Mouse (Mus musculus): ENCODE results near the gene Syt7. TPM values are rescaled to one million over a fixed set of nuclear protein-coding genes. Genes with fewer than 3 reads are reported as not detected.
A peak's percentile ranks its signal among the peaks of the same experiment; 100 is the strongest.

Gene Syt7
- polyA plus RNA-seq, 1 experiment, result 10.5 TPM

DNA sequence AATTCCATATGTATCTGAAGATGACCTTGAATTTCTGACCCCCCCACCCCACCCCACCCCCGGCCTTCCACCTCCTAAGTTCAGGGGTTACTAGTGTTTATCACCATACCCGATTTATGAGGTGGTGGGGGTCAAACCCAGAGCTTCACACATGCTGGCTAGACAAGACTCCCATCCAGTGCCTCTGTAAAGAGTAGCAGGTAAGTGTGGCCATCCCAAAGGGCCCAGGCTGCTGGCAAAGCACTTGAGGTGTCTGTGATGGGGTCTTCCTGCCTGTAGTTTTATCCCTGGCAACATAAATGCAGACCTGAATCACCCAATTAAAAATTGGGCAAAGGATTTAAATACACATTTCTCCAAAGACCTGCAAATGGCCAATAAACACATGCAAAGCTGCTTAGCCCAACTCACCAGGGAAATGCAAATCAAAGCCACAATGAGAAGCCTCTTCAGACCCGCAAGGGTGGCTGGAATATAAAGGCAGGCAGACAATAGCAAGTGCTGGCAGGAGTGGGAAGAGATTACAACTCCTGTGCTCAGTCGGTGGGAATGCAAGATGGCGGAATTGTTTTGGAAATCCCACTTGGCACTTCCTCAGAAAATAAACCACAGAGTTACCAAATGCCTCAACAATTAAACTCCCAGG is 41.1 kb upstream of the Syt7 start:
- TF ChIP-seq POLR2A (IDR thresholded peaks at IDR 0.05; ENCODE audit: low read depth, low read length), result no peak
- TF ChIP-seq CTCF (IDR thresholded peaks at IDR 0.05; ENCODE audit: extremely low read depth, insufficient read length, insufficient replicate concordance, low read depth, low read length), result no peak
- WGBS, result 61% methylated on average over 5 of the region's 5 CpGs

DNA sequence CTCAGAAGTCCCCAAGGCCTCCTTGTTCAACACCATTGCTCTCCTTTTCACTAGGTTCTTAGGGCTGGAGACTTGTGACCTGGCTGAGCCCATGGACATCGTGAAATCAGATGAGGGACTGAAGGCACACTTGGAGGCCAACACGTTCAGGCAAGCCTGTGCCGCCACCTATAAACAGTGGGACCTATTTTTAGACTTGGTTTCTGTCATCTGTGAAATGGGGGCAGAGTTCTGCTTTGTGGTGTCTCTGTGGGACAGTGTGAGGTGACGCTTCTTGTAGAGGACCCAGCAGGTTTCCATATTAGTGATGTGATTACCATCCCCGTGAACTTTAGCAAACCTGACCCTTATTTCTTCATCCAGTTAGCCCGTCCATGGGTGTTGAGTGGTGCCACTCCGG is 36.7 kb upstream of the Syt7 start:
- no peaks in the 10 kb centered on the region for H3K36me3 ChIP-seq (ENCODE audit: control insufficient read depth, insufficient read depth, low read length)
- WGBS, result 79% methylated on average over 7 of the region's 7 CpGs
- no peak for TF ChIP-seq POLR2A (IDR thresholded peaks at IDR 0.05; ENCODE audit: low read depth, low read length)
- TF ChIP-seq CTCF (IDR thresholded peaks at IDR 0.05; ENCODE audit: extremely low read depth, insufficient read length, insufficient replicate concordance, low read depth, low read length), result no peak
- no peak overlapping the region for H3K27ac ChIP-seq (ENCODE audit: insufficient read depth, low read depth, low read length)
- no peaks in the 10 kb centered on the region for H3K27me3 ChIP-seq (ENCODE audit: control insufficient read depth, insufficient read depth, low read length)
- no peaks in the 10 kb centered on the region for H3K4me1 ChIP-seq (ENCODE audit: control insufficient read depth, insufficient read depth, insufficient read length, low read length)
- H3K4me3 ChIP-seq (ENCODE audit: low read depth, low read length), result no peak overlapping the region

More for the DNA sequence above, 41.1 kb upstream of the Syt7 start:
- no peak overlapping the region for H3K4me3 ChIP-seq (ENCODE audit: low read depth, low read length)
- H3K27me3 ChIP-seq (ENCODE audit: control insufficient read depth, insufficient read depth, low read length), result no peaks in the 10 kb centered on the region
- H3K36me3 ChIP-seq (ENCODE audit: control insufficient read depth, insufficient read depth, low read length), result no peaks in the 10 kb centered on the region
- H3K4me1 ChIP-seq (ENCODE audit: control insufficient read depth, insufficient read depth, insufficient read length, low read length), result no peaks in the 10 kb centered on the region
- H3K27ac ChIP-seq (ENCODE audit: insufficient read depth, low read depth, low read length), result no peak overlapping the region

DNA sequence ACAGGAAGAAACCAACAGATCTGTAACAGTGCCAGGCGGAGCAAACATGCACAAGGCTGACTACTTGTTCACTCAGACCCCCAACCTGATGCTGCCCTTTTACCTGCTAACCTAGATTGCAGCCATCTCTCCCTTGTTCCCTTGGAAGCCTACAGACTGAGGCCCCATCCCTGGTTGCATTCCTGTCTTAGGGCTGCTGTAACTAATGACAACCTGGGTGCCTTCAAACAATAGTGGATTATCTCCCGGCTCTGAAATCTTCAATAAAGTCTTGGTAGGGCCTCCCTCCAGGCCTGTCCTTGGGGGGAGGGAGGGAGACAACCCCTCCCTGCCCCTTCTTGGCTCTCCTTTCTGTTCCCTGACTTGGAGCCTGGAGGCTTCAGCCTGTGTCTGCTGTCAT is 34.1 kb upstream of the Syt7 start:
- WGBS, result 58% methylated on average over 2 of the region's 2 CpGs
- no peak for TF ChIP-seq POLR2A (IDR thresholded peaks at IDR 0.05; ENCODE audit: low read depth, low read length)
- no peak for TF ChIP-seq CTCF (IDR thresholded peaks at IDR 0.05; ENCODE audit: extremely low read depth, insufficient read length, insufficient replicate concordance, low read depth, low read length)

DNA sequence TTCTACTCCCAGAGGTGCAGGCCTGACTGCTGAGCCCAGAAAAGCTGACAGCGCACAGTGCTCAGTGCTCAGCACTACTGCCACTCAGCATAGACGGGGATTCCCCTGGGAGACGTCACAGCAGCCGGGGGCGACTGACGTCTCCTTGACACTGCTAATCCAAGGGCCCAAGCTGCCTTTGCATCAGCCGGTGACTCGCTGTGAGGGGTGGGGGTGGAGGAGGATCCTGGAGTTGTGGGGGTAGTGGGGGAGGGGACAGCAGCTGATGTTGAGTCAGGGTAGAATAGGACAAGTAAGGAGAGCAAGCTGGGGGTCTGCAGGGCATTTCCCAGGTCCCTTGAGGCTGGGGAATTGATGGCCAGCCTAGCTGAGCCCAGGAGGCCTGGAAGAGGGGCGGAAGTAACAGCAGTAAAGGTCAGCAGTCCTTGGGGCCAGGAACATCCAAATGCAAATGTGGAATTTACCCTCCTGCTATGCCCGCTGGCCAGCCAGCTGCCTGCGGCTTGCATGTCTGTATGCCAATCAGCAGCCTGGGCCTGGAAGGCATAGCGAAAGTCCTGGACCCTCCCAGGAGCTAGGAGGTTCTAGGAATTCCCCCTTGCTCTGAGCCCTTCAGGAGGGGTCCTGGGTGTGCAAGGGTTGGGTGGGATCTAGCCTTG is 31.9 kb upstream of the Syt7 start:
- TF ChIP-seq CTCF (IDR thresholded peaks at IDR 0.05; ENCODE audit: extremely low read depth, insufficient read length, insufficient replicate concordance, low read depth, low read length) (no peak), POLR2A (IDR thresholded peaks at IDR 0.05; ENCODE audit: low read depth, low read length) (no peak)
- Histone ChIP-seq H3K36me3 (ENCODE audit: control insufficient read depth, insufficient read depth, low read length) (no peaks in the 10 kb centered on the region), H3K27ac (ENCODE audit: insufficient read depth, low read depth, low read length) (no peak overlapping the region), H3K27me3 (ENCODE audit: control insufficient read depth, insufficient read depth, low read length) (no peaks in the 10 kb centered on the region), H3K4me3 (ENCODE audit: low read depth, low read length) (no peak overlapping the region), H3K4me1 (ENCODE audit: control insufficient read depth, insufficient read depth, insufficient read length, low read length) (peaks cover 20% of the 10 kb centered on the region)
- WGBS, result 42% methylated on average over 12 of the region's 12 CpGs

More for the DNA sequence above, 34.1 kb upstream of the Syt7 start:
- H3K27ac ChIP-seq (ENCODE audit: insufficient read depth, low read depth, low read length), result no peak overlapping the region
- H3K4me1 ChIP-seq (ENCODE audit: control insufficient read depth, insufficient read depth, insufficient read length, low read length), result peaks cover 14% of the 10 kb centered on the region; the same call in 1 of the 2 replicates
- no peak overlapping the region for H3K4me3 ChIP-seq (ENCODE audit: low read depth, low read length)
- H3K27me3 ChIP-seq (ENCODE audit: control insufficient read depth, insufficient read depth, low read length), result no peaks in the 10 kb centered on the region
- H3K36me3 ChIP-seq (ENCODE audit: control insufficient read depth, insufficient read depth, low read length), result no peaks in the 10 kb centered on the region

DNA sequence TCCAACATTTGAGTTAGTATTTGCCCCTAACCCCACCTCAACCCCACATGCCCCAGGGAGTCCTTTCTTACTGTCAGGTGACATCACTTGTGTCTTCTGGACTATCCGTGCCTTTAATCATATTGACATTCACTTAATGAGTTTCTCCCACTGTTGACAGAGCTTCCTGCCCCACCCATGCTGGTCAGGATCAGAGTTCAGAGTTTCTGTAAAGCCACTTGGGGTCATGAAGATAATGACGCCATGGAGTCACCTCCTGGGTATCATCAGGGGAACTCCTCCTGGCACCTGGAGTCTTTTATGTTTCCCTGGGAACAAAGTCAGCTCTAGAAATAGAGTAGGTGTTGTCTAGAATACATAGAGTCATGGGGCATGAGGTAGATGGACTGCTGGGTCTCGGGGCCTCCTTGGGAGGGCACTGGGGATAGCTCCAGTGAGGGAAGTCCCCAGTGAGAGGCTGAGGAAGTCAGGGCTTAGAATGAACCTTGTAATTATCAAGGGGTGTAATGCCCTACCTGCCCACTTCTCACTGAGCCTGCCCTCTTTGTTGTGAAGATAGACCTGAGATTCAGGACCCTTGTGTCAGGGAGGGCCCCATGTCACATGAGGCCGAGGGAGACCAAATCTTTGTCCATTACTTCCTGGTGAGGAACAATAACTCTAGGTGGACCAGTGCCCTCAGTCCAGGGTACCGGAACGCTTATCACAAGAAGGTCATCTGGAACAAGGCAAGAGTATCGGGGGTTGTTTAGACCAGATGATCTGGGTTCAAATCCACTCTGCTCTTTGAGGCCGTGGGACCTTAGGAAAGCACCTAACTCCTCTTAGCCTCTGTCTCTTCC is 29.6 kb upstream of the Syt7 start:
- peaks cover 23% of the 10 kb centered on the region for H3K4me1 ChIP-seq (ENCODE audit: control insufficient read depth, insufficient read depth, insufficient read length, low read length)
- TF ChIP-seq CTCF (IDR thresholded peaks at IDR 0.05; ENCODE audit: extremely low read depth, insufficient read length, insufficient replicate concordance, low read depth, low read length), result no peak
- no peak for TF ChIP-seq POLR2A (IDR thresholded peaks at IDR 0.05; ENCODE audit: low read depth, low read length)
- no peaks in the 10 kb centered on the region for H3K36me3 ChIP-seq (ENCODE audit: control insufficient read depth, insufficient read depth, low read length)
- peak overlapping the region; percentile 95 for H3K27ac ChIP-seq (ENCODE audit: insufficient read depth, low read depth, low read length)
- no peak overlapping the region for H3K4me3 ChIP-seq (ENCODE audit: low read depth, low read length)
- 37% methylated on average over 8 of the region's 8 CpGs for WGBS
- no peaks in the 10 kb centered on the region for H3K27me3 ChIP-seq (ENCODE audit: control insufficient read depth, insufficient read depth, low read length)

DNA sequence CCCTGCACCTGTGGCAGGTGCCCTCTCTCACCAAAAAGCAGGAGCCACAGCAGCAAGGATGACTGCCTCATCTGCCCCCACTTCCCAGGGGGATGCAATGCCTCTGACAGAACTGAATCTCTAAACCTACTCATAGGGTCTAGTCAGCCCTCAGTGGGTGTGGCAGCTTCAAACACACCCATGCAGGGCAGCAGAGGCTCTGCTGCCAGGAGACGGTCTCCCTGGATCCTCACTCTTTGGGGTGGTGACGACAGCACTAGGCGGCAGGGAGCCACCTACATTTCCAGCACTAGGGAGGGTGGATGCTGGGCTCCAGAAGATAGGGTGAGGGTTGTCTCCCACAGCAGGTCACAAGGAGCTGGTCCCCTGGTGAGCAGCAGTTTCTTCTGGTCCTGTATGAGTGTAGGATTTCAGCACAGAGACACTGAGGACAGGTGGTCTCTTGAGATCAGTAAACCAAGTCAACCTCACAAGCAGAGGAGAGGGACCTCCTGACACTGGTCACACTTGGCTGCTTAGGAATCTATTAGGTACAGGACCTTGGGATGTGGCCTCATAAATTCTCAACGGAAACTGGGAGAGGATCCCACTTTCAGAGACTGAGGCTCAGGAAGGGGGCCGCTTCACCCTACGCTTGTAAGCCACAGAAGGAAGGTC is 26.3 kb upstream of the Syt7 start:
- Histone ChIP-seq H3K27ac (ENCODE audit: insufficient read depth, low read depth, low read length) (no peak overlapping the region), H3K36me3 (ENCODE audit: control insufficient read depth, insufficient read depth, low read length) (no peaks in the 10 kb centered on the region), H3K4me1 (ENCODE audit: control insufficient read depth, insufficient read depth, insufficient read length, low read length) (peaks cover 23% of the 10 kb centered on the region), H3K27me3 (ENCODE audit: control insufficient read depth, insufficient read depth, low read length) (no peaks in the 10 kb centered on the region), H3K4me3 (ENCODE audit: low read depth, low read length) (no peak overlapping the region)
- TF ChIP-seq POLR2A (IDR thresholded peaks at IDR 0.05; ENCODE audit: low read depth, low read length) (no peak), CTCF (IDR thresholded peaks at IDR 0.05; ENCODE audit: extremely low read depth, insufficient read length, insufficient replicate concordance, low read depth, low read length) (no peak)
- 53% methylated on average over 6 of the region's 6 CpGs for WGBS

Data from small intestine, adult 2 months (tissue).